In the genomic region with DNA sequence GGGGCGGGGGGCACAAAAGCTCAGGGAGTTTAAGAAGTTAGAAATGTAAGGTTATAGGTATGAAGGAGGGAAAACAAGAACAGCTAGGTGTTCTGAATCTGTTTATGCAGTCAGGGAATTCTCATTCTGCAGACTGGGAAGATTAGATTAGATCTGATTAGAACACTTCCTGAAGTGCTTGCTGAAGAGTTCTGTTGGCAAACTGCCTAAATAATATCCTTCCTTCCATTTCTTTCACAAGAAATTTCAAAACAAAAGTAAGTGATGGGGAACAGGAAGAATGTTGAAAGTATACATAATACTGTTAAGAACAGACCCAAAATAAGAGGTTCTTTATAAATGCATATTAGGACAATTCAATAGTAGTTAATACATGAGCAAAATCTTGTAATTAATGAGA, we compare ENCODE assay signal across 24 mouse cellular contexts.
"Had no signal": no experiment of that assay in that cellular context is flagged by ENCODE, and none has a peak within 500 bp of the region (broad histone marks: within the 10 kb centered on the region; RNA-seq: fewer than 3 reads in every experiment).

No protein-coding gene starts in this region.

- ATAC-seq: hindbrain, postnatal 0 days; intestine, embryonic 16.5 days; liver, embryonic 12.5 days had no signal

- DNase-seq: gastrocnemius, postnatal 14 days; gastrocnemius, postnatal 36 days; heart, adult 11 months; heart, adult 2 months; heart, postnatal 14 days; heart, postnatal 36 days; kidney, adult 11 months; kidney, adult 2 months; kidney, adult 9 months; kidney, postnatal 14 days; kidney, postnatal 36 days; layer of hippocampus, adult 9-11 months; layer of hippocampus, postnatal 36 days; left cerebral cortex, postnatal 4 days had no signal

- H3K27ac ChIP-seq: heart, adult 2 months; heart, embryonic 13.5 days; heart, embryonic 15.5 days; hindbrain, embryonic 13.5 days; hindbrain, embryonic 15.5 days; hindbrain, postnatal 0 days; limb, embryonic 13.5 days; limb, embryonic 15.5 days; liver, embryonic 12.5 days had no signal

- H3K36me3 ChIP-seq: heart, embryonic 15.5 days had no signal

- H3K9ac ChIP-seq: heart, embryonic 13.5 days; heart, embryonic 15.5 days; hindbrain, embryonic 13.5 days; hindbrain, embryonic 15.5 days; limb, embryonic 13.5 days; limb, embryonic 15.5 days; liver, embryonic 12.5 days had no signal

- H3K27me3 ChIP-seq: heart, embryonic 13.5 days; heart, embryonic 15.5 days; hindbrain, embryonic 13.5 days; hindbrain, embryonic 15.5 days; limb, embryonic 13.5 days; limb, embryonic 15.5 days; liver, embryonic 12.5 days had no signal

- H3K9me3 ChIP-seq: heart, embryonic 13.5 days; heart, embryonic 15.5 days; hindbrain, embryonic 13.5 days; hindbrain, embryonic 15.5 days; limb, embryonic 13.5 days; limb, embryonic 15.5 days; liver, embryonic 12.5 days had no signal

- H3K4me1 ChIP-seq: heart, embryonic 13.5 days; heart, embryonic 15.5 days; hindbrain, embryonic 13.5 days; hindbrain, embryonic 15.5 days; limb, embryonic 13.5 days; limb, embryonic 15.5 days; liver, embryonic 12.5 days had no signal

- H3K4me3 ChIP-seq: heart, adult 2 months; heart, embryonic 13.5 days; heart, embryonic 15.5 days; hindbrain, embryonic 13.5 days; hindbrain, embryonic 15.5 days; limb, embryonic 13.5 days; limb, embryonic 15.5 days; liver, embryonic 12.5 days had no signal

- H3K4me2 ChIP-seq: heart, embryonic 11.5 days; heart, embryonic 13.5 days; heart, embryonic 15.5 days; hindbrain, embryonic 13.5 days; hindbrain, embryonic 15.5 days; limb, embryonic 13.5 days; limb, embryonic 15.5 days; liver, embryonic 12.5 days had no signal
